Mouse (Mus musculus): ENCODE measurements around the gene Iqcd. TPM values are rescaled to one million over a fixed set of nuclear protein-coding genes. Genes with fewer than 3 reads are reported as not detected.

Iqcd gene
- polyA plus RNA-seq, 1 experiment from 2014 or later: 1.1 TPM

GRCm38 (mm10) chr5:120594485-120594884 lies 5.7 kb downstream of the Iqcd start:
- no peak for TF ChIP-seq CTCF (IDR thresholded peaks at IDR 0.05; ENCODE audit: low read depth)
- Histone ChIP-seq H3K4me3 (replicated peaks; ENCODE audit: low read depth, low read length) (no peak overlapping the region), H3K36me3 (ENCODE audit: insufficient read depth, low read length) (no peaks in the 10 kb centered on the region), H3K9ac (ENCODE audit: low read depth, low read length) (no peak overlapping the region), H3K27ac (no peak overlapping the region), H3K4me1 (replicated peaks; ENCODE audit: insufficient read depth, low read length) (no peaks in the 10 kb centered on the region), H3K9me3 (replicated peaks; ENCODE audit: low read length) (no peaks in the 10 kb centered on the region), H3K4me2 (ENCODE audit: low read length) (no peak overlapping the region), H3K27me3 (ENCODE audit: insufficient read depth, low read length) (no peaks in the 10 kb centered on the region)
- 82% methylated on average over 6 of the region's 6 CpGs for WGBS
- ATAC-seq (replicated peaks; ENCODE audit: low FRiP score, low read depth) (peak; percentile 68), DNase-seq (ENCODE audit: low spot score) (no peak)

- DNase-seq (ENCODE audit: low spot score): no peak
- Histone ChIP-seq H3K27me3 (ENCODE audit: insufficient read depth, low read length) (no peaks in the 10 kb centered on the region), H3K27ac (no peak overlapping the region), H3K9me3 (replicated peaks; ENCODE audit: low read length) (no peaks in the 10 kb centered on the region), H3K4me1 (replicated peaks; ENCODE audit: insufficient read depth, low read length) (no peaks in the 10 kb centered on the region), H3K4me3 (replicated peaks; ENCODE audit: low read depth, low read length) (no peak overlapping the region), H3K9ac (ENCODE audit: low read depth, low read length) (no peak overlapping the region), H3K36me3 (ENCODE audit: insufficient read depth, low read length) (no peaks in the 10 kb centered on the region), H3K4me2 (ENCODE audit: low read length) (no peak overlapping the region)
- TF ChIP-seq CTCF (IDR thresholded peaks at IDR 0.05; ENCODE audit: low read depth): no peak
- ATAC-seq (replicated peaks; ENCODE audit: low FRiP score, low read depth): no peak
- WGBS: 89% methylated on average over 6 of the region's 6 CpGs
Measured at GRCm38 (mm10) chr5:120599625-120600024, 10.8 kb downstream of the Iqcd start.

GRCm38 (mm10) chr5:120600946-120601668 lies 12.3 kb downstream of the Iqcd start:
- H3K4me2 ChIP-seq (ENCODE audit: low read length): no peak overlapping the region
- peak; percentile 36; the same call in 1 of the 2 replicates for ATAC-seq (replicated peaks; ENCODE audit: low FRiP score, low read depth)
- no peaks in the 10 kb centered on the region for H3K36me3 ChIP-seq (ENCODE audit: insufficient read depth, low read length)
- TF ChIP-seq CTCF (IDR thresholded peaks at IDR 0.05; ENCODE audit: low read depth): peak; percentile 76
- 0 out of 2 replicates have a peak, but pooled peaks cover 3% of the 10 kb centered on the region for H3K4me1 ChIP-seq (replicated peaks; ENCODE audit: insufficient read depth, low read length)
- no peak overlapping the region for H3K4me3 ChIP-seq (replicated peaks; ENCODE audit: low read depth, low read length)
- H3K9ac ChIP-seq (ENCODE audit: low read depth, low read length): no peak overlapping the region
- no peak overlapping the region for H3K27ac ChIP-seq
- H3K9me3 ChIP-seq (replicated peaks; ENCODE audit: low read length): no peaks in the 10 kb centered on the region
- H3K27me3 ChIP-seq (ENCODE audit: insufficient read depth, low read length): no peaks in the 10 kb centered on the region
- peak; percentile 64 for DNase-seq (ENCODE audit: low spot score)
- WGBS: 59% methylated on average over 11 of the region's 11 CpGs

GRCm38 (mm10) chr5:120602210-120602609 lies 13.4 kb downstream of the Iqcd start:
- no peak for TF ChIP-seq CTCF (IDR thresholded peaks at IDR 0.05; ENCODE audit: low read depth)
- H3K27ac ChIP-seq: no peak overlapping the region
- no peaks in the 10 kb centered on the region for H3K9me3 ChIP-seq (replicated peaks; ENCODE audit: low read length)
- H3K9ac ChIP-seq (ENCODE audit: low read depth, low read length): no peak overlapping the region
- no peak for ATAC-seq (replicated peaks; ENCODE audit: low FRiP score, low read depth)
- no peak overlapping the region for H3K4me2 ChIP-seq (ENCODE audit: low read length)
- H3K36me3 ChIP-seq (ENCODE audit: insufficient read depth, low read length): no peaks in the 10 kb centered on the region
- no peaks in the 10 kb centered on the region for H3K27me3 ChIP-seq (ENCODE audit: insufficient read depth, low read length)
- 88% methylated on average over 12 of the region's 12 CpGs for WGBS
- 0 out of 2 replicates have a peak, but pooled peaks cover 3% of the 10 kb centered on the region for H3K4me1 ChIP-seq (replicated peaks; ENCODE audit: insufficient read depth, low read length)
- no peak overlapping the region for H3K4me3 ChIP-seq (replicated peaks; ENCODE audit: low read depth, low read length)
- DNase-seq (ENCODE audit: low spot score): no peak

- TF ChIP-seq CTCF (IDR thresholded peaks at IDR 0.05; ENCODE audit: low read depth): no peak
- no peak for DNase-seq (ENCODE audit: low spot score)
- 77% methylated on average over 7 of the region's 7 CpGs for whole genome bisulfite sequencing
Measured at GRCm38 (mm10) chr5:120603515-120603914, 14.7 kb downstream of the Iqcd start.

GRCm38 (mm10) chr5:120604839-120605238 lies 16.0 kb downstream of the Iqcd start:
- Histone ChIP-seq H3K36me3 (ENCODE audit: insufficient read depth, low read length) (no peaks in the 10 kb centered on the region), H3K4me1 (replicated peaks; ENCODE audit: insufficient read depth, low read length) (0 out of 2 replicates have a peak, but pooled peaks cover 3% of the 10 kb centered on the region), H3K4me2 (ENCODE audit: low read length) (peak overlapping the region; percentile 63), H3K27ac (peak overlapping the region; percentile 50), H3K9ac (ENCODE audit: low read depth, low read length) (no peak overlapping the region), H3K27me3 (ENCODE audit: insufficient read depth, low read length) (no peaks in the 10 kb centered on the region), H3K9me3 (replicated peaks; ENCODE audit: low read length) (no peaks in the 10 kb centered on the region), H3K4me3 (replicated peaks; ENCODE audit: low read depth, low read length) (peak overlapping the region; percentile 23)
- DNase-seq (ENCODE audit: low spot score) (peak; percentile 90), ATAC-seq (replicated peaks; ENCODE audit: low FRiP score, low read depth) (peak; percentile 58; the same call in 1 of the 2 replicates)
- WGBS: 2% methylated on average over 6 of the region's 6 CpGs
- peak; percentile 87 for TF ChIP-seq CTCF (IDR thresholded peaks at IDR 0.05; ENCODE audit: low read depth)

More at GRCm38 (mm10) chr5:120603515-120603914, 14.7 kb downstream of the Iqcd start:
- H3K27me3 ChIP-seq (ENCODE audit: insufficient read depth, low read length): no peaks in the 10 kb centered on the region
- 0 out of 2 replicates have a peak, but pooled peaks cover 3% of the 10 kb centered on the region for H3K4me1 ChIP-seq (replicated peaks; ENCODE audit: insufficient read depth, low read length)
- no peaks in the 10 kb centered on the region for H3K36me3 ChIP-seq (ENCODE audit: insufficient read depth, low read length)
- no peaks in the 10 kb centered on the region for H3K9me3 ChIP-seq (replicated peaks; ENCODE audit: low read length)
- H3K4me2 ChIP-seq (ENCODE audit: low read length): no peak overlapping the region
- no peak overlapping the region for H3K27ac ChIP-seq
- H3K9ac ChIP-seq (ENCODE audit: low read depth, low read length): no peak overlapping the region
- no peak overlapping the region for H3K4me3 ChIP-seq (replicated peaks; ENCODE audit: low read depth, low read length)
- ATAC-seq (replicated peaks; ENCODE audit: low FRiP score, low read depth): no peak
